In the genomic region with DNA sequence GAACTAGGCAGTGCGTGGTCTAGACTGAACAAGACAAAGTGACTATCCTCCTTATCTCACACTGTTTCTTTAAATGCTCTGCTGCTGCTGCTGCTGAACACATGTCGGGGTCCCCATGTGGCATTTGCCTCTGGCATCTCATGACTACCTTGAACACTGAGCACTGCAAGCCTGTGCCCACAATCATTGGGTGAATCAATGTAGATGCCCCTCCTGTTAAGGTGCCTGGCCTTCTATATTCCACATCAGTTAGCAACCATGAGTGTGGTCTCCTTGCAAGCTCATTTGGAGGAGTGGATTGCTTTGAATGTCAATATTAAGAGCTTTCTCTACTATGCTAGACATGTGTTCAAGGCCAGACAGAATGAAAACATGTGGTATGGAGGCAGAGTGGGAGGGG, we compare ENCODE assay signal across 24 mouse cellular contexts.
A peak's percentile ranks its signal among the peaks of the same experiment; 100 is the strongest.
DNase-seq lines count a peak whose midpoint lies in the region; ATAC-seq and TF ChIP-seq lines count a peak whose summit lies in the region.
"Had no signal": no experiment of that assay in that cellular context is flagged by ENCODE, and none has a peak within 500 bp of the region (broad histone marks: within the 10 kb centered on the region; RNA-seq: fewer than 3 reads in every experiment).

No protein-coding gene starts in this region.

- no peak for DNase-seq in forebrain, embryonic 14.5 days (ENCODE audit: low spot score)
- DNase-seq in midbrain, embryonic 11.5 days (ENCODE audit: low spot score, missing footprints) = peak; percentile 74
- DNase-seq in midbrain, embryonic 10.5 days (ENCODE audit: low spot score) = no peak
- DNase-seq in gastrocnemius, adult 2 months = no peak
- no peak for DNase-seq in spleen, postnatal 10 days (ENCODE audit: low spot score in 2 of 2)
- DNase-seq: adrenal gland, postnatal 10 days; cerebellum, adult 8-10 months; cerebellum, postnatal 36 days; embryo, embryonic 11 days; kidney, postnatal 25 days; lung, adult 18-20 months; lung, postnatal 14 days; right cerebral cortex, adult 18-20 months; right cerebral cortex, postnatal 4 days; thymus, adult 18-20 months; thymus, postnatal 4 days had no signal

- ATAC-seq in forebrain, embryonic 12.5 days (ENCODE audit: low FRiP score) = peak; percentile 36; the same call in 1 of the 2 replicates
- ATAC-seq in forebrain, embryonic 14.5 days = no peak
- no peak for ATAC-seq in midbrain, embryonic 11.5 days (ENCODE audit: low FRiP score)
- ATAC-seq in midbrain, embryonic 15.5 days (replicated peaks) = no peak
- ATAC-seq: intestine, postnatal 0 days; liver, embryonic 12.5 days had no signal

- no peaks in the 10 kb centered on the region for H3K27me3 ChIP-seq in forebrain, embryonic 12.5 days
- H3K27me3 ChIP-seq in forebrain, embryonic 14.5 days (replicated peaks; ENCODE audit: control insufficient read depth, insufficient read depth, low read length) = no peaks in the 10 kb centered on the region
- no peaks in the 10 kb centered on the region for H3K27me3 ChIP-seq in midbrain, embryonic 11.5 days (ENCODE audit: control insufficient read depth, insufficient read depth, low read length)
- H3K27me3 ChIP-seq in midbrain, embryonic 10.5 days (ENCODE audit: low read depth, poor library complexity, severe bottlenecking) = no peaks in the 10 kb centered on the region
- no peaks in the 10 kb centered on the region for H3K27me3 ChIP-seq in midbrain, embryonic 15.5 days (replicated peaks)
- H3K27me3 ChIP-seq: embryonic facial prominence, embryonic 13.5 days; limb, embryonic 12.5 days; liver, embryonic 12.5 days; neural tube, embryonic 12.5 days had no signal

- WGBS in forebrain, embryonic 12.5 days = 83% methylated on average over 2 of the region's 2 CpGs
- WGBS in forebrain, embryonic 14.5 days = 77% methylated on average over 2 of the region's 2 CpGs
- 90% methylated on average over 2 of the region's 2 CpGs for WGBS in midbrain, embryonic 11.5 days
- 84% methylated on average over 2 of the region's 2 CpGs for WGBS in midbrain, embryonic 10.5 days
- WGBS in midbrain, embryonic 15.5 days = 69% methylated on average over 2 of the region's 2 CpGs

- peaks cover 17% of the 10 kb centered on the region for H3K4me1 ChIP-seq in forebrain, embryonic 12.5 days
- peaks cover 5% of the 10 kb centered on the region; the same call in 1 of the 2 replicates for H3K4me1 ChIP-seq in forebrain, embryonic 14.5 days (ENCODE audit: control insufficient read depth, insufficient read depth, low read length)
- H3K4me1 ChIP-seq in midbrain, embryonic 11.5 days (ENCODE audit: control insufficient read depth, insufficient read depth, low read length) = no peaks in the 10 kb centered on the region; the same call in 1 of the 2 replicates
- peaks cover 19% of the 10 kb centered on the region for H3K4me1 ChIP-seq in midbrain, embryonic 10.5 days
- H3K4me1 ChIP-seq in midbrain, embryonic 15.5 days = peaks cover 28% of the 10 kb centered on the region
- H3K4me1 ChIP-seq: embryonic facial prominence, embryonic 13.5 days; limb, embryonic 12.5 days; liver, embryonic 12.5 days had no signal

- intact Hi-C loops in gastrocnemius, adult 2 months (cut with DNase I) = no loop called here

- TF ChIP-seq CTCF in gastrocnemius, adult 2 months (IDR thresholded peaks at IDR 0.05) = no peak

- no peak overlapping the region for H3K4me2 ChIP-seq in forebrain, embryonic 12.5 days
- no peak overlapping the region for H3K4me2 ChIP-seq in forebrain, embryonic 14.5 days (ENCODE audit: low read length)
- H3K4me2 ChIP-seq in midbrain, embryonic 11.5 days = no peak overlapping the region
- H3K4me2 ChIP-seq in midbrain, embryonic 15.5 days = no peak overlapping the region
- H3K4me2 ChIP-seq: embryonic facial prominence, embryonic 13.5 days; heart, embryonic 11.5 days; limb, embryonic 12.5 days; liver, embryonic 12.5 days; neural tube, embryonic 12.5 days had no signal

- H3K4me3 ChIP-seq in forebrain, embryonic 12.5 days (replicated peaks) = no peak overlapping the region
- no peak overlapping the region for H3K4me3 ChIP-seq in forebrain, embryonic 14.5 days (ENCODE audit: low read depth, low read length)
- no peak overlapping the region for H3K4me3 ChIP-seq in midbrain, embryonic 11.5 days (ENCODE audit: low read depth, low read length)
- no peak overlapping the region for H3K4me3 ChIP-seq in midbrain, embryonic 10.5 days
- no peak overlapping the region for H3K4me3 ChIP-seq in midbrain, embryonic 15.5 days
- no peak overlapping the region for H3K4me3 ChIP-seq in gastrocnemius, adult 2 months
- H3K4me3 ChIP-seq: embryonic facial prominence, embryonic 13.5 days; limb, embryonic 12.5 days; liver, embryonic 12.5 days; neural tube, embryonic 12.5 days had no signal

- peak overlapping the region; percentile 53 for H3K27ac ChIP-seq in forebrain, embryonic 12.5 days
- no peak overlapping the region; the same call in 1 of the 2 replicates for H3K27ac ChIP-seq in forebrain, embryonic 14.5 days (ENCODE audit: low read depth, low read length)
- peak overlapping the region; percentile 25; the same call in 1 of the 2 replicates for H3K27ac ChIP-seq in midbrain, embryonic 11.5 days (ENCODE audit: low read depth, low read length)
- no peak overlapping the region for H3K27ac ChIP-seq in midbrain, embryonic 10.5 days (replicated peaks)
- H3K27ac ChIP-seq in midbrain, embryonic 15.5 days = peak overlapping the region; percentile 73
- H3K27ac ChIP-seq in gastrocnemius, adult 2 months = no peak overlapping the region
- H3K27ac ChIP-seq: embryonic facial prominence, embryonic 13.5 days; limb, embryonic 12.5 days; liver, embryonic 12.5 days had no signal

- no peaks in the 10 kb centered on the region for H3K36me3 ChIP-seq in forebrain, embryonic 12.5 days (replicated peaks)
- peaks cover 19% of the 10 kb centered on the region for H3K36me3 ChIP-seq in forebrain, embryonic 14.5 days (ENCODE audit: control insufficient read depth, insufficient read depth, low read length)
- H3K36me3 ChIP-seq in midbrain, embryonic 11.5 days (ENCODE audit: control insufficient read depth, insufficient read depth, low read length) = no peaks in the 10 kb centered on the region
- no peaks in the 10 kb centered on the region for H3K36me3 ChIP-seq in midbrain, embryonic 10.5 days
- H3K36me3 ChIP-seq in midbrain, embryonic 15.5 days (replicated peaks) = no peaks in the 10 kb centered on the region
- H3K36me3 ChIP-seq: embryonic facial prominence, embryonic 13.5 days; limb, embryonic 12.5 days; liver, embryonic 12.5 days; neural tube, embryonic 12.5 days had no signal

- no peak overlapping the region for H3K9ac ChIP-seq in forebrain, embryonic 12.5 days
- no peak overlapping the region for H3K9ac ChIP-seq in forebrain, embryonic 14.5 days (ENCODE audit: low read length)
- H3K9ac ChIP-seq in midbrain, embryonic 11.5 days (ENCODE audit: low read length) = no peak overlapping the region
- H3K9ac ChIP-seq in midbrain, embryonic 15.5 days = no peak overlapping the region
- H3K9ac ChIP-seq: embryonic facial prominence, embryonic 13.5 days; limb, embryonic 12.5 days; liver, embryonic 12.5 days; neural tube, embryonic 12.5 days had no signal

- no peaks in the 10 kb centered on the region for H3K9me3 ChIP-seq in forebrain, embryonic 12.5 days
- H3K9me3 ChIP-seq in forebrain, embryonic 14.5 days (replicated peaks; ENCODE audit: control insufficient read depth, low read length) = no peaks in the 10 kb centered on the region
- no peaks in the 10 kb centered on the region for H3K9me3 ChIP-seq in midbrain, embryonic 11.5 days (ENCODE audit: control insufficient read depth, low read length)
- no peaks in the 10 kb centered on the region for H3K9me3 ChIP-seq in midbrain, embryonic 10.5 days (replicated peaks)
- H3K9me3 ChIP-seq in midbrain, embryonic 15.5 days = no peaks in the 10 kb centered on the region
- H3K9me3 ChIP-seq: embryonic facial prominence, embryonic 13.5 days; limb, embryonic 12.5 days; liver, embryonic 12.5 days; neural tube, embryonic 12.5 days had no signal

Comparison
In these comparisons a context has a peak if more than half of its experiments do, and no peak if none do; other contexts are left out.
1. H3K27ac ChIP-seq: peak in forebrain, embryonic 12.5 days (single experiment), midbrain, embryonic 11.5 days (single experiment) and midbrain, embryonic 15.5 days (single experiment); none in forebrain, embryonic 14.5 days (single experiment), midbrain, embryonic 10.5 days (single experiment) and gastrocnemius, adult 2 months (single experiment).